Mouse (Mus musculus) lung, embryonic 15.5 days (tissue): ENCODE measurements around the gene Phc3. TPM values are rescaled to one million over a fixed set of nuclear protein-coding genes. Genes with fewer than 3 reads are reported as not detected.

ENCODE experiments used
- ATAC-seq: fragments of 200-750 bp; cut with Nextera tagmentation; 2 replicates; pipeline ENCODE4 v1.8.0; 2017; ENCODE audit warnings: moderate number of reproducible peaks, borderline replicate concordance; ENCODE audit not compliant: low FRiP score, low TSS enrichment; ENCODE audit errors: extremely low read depth
- H3K27ac ChIP-seq: fragments of 300-500 bp; sonication (generic); 2 replicates; pipeline ENCODE4 v1.5.1; 2015; ENCODE audit warnings: moderate library complexity, mild to moderate bottlenecking, inconsistent platforms
- H3K27me3 ChIP-seq: fragments of 300-500 bp; sonication (generic); 2 replicates; pipeline ENCODE4 v1.6.1; 2015; ENCODE audit warnings: inconsistent platforms
- H3K36me3 ChIP-seq: fragments of 300-500 bp; sonication (generic); 2 replicates; pipeline ENCODE4 v1.6.1; 2015; ENCODE audit warnings: inconsistent platforms
- H3K4me1 ChIP-seq: fragments of 300-500 bp; sonication (generic); 2 replicates; pipeline ENCODE4 v1.6.1; 2015; ENCODE audit warnings: inconsistent platforms
- H3K4me2 ChIP-seq: fragments of 300-500 bp; sonication (generic); 2 replicates; pipeline ENCODE4 v1.6.1; 2015; ENCODE audit warnings: inconsistent platforms, mild to moderate bottlenecking, moderate library complexity
- H3K4me3 ChIP-seq: fragments of 300-500 bp; sonication (generic); 2 replicates; pipeline ENCODE4 v1.5.1; 2015; ENCODE audit warnings: mild to moderate bottlenecking, inconsistent platforms
- H3K9ac ChIP-seq: fragments of 300-500 bp; sonication (generic); 2 replicates; pipeline ENCODE4 v1.6.1; 2015; ENCODE audit warnings: inconsistent platforms
- H3K9me3 ChIP-seq: fragments of 300-500 bp; sonication (generic); 2 replicates; pipeline ENCODE4 v1.6.1; 2016; ENCODE audit warnings: inconsistent platforms
- whole genome bisulfite sequencing: fragments of 180-500 bp; shearing (Covaris S2); methylation state at CpG from one replicate; pipeline ENCODE4 v1.1.7; 2015; 5-methylcytosine and 5-hydroxymethylcytosine counted together
- polyA plus RNA-seq: library from polyadenylated mRNA; unstranded; fragments of >200 nt; fragmentation: Nextera tagmentation; extraction: Ambion mirVana; gene quantifications from 2 replicates; pipeline ENCODE4 v1.2.1, GENCODE M21; 2015

The Phc3 gene
- 6.1 and 7.3 TPM in 2 replicates for polyA plus RNA-seq

DNA sequence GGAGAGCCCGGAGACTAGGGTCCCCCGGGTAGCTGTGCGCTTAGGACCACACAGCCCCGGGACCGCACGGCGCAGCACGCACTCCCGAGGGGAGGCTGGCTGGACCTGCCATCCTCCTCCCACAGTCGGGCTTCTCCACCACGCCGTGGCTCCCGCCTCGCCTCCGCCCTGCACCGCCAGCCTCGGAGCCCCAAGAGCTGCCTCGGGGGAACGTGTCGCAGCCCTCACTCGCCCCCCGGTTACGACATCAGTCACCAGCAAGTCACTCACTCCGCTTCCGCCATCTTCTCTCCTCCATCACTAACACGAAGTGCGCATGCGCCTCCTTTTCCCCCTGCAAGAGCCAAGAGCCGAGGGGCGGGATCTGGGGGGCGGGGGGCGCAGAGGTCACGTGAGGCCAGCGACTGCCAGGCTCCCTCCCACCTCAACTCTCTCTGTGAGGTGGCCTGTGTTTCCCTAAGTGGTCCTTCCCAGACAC is at the start of gene Phc3:
Phc3 (minus strand) TSS at position 312 of the 478 bp plus-strand sequence.
- Histone ChIP-seq H3K4me3 (peak within 1 kb of the TSS; percentile 99), H3K4me2 (peak within 1 kb of the TSS; percentile 71), H3K9me3 (no peaks in the 10 kb centered on the region), H3K27me3 (no peaks in the 10 kb centered on the region), H3K36me3 (peaks cover 17% of the 10 kb centered on the region), H3K4me1 (peaks cover 13% of the 10 kb centered on the region), H3K27ac (peak within 1 kb of the TSS; percentile 92), H3K9ac (peak within 1 kb of the TSS; percentile 92)
- under 1% methylated on average over 33 of the region's 34 CpGs for WGBS
- ATAC-seq = peak; percentile 91

GRCm38 (mm10) chr3:31017652-31018051 is 48.4 kb upstream of the Phc3 start:
- H3K27me3 ChIP-seq = no peaks in the 10 kb centered on the region
- H3K36me3 ChIP-seq = peaks cover 10% of the 10 kb centered on the region; the same call in 1 of the 2 replicates
- ATAC-seq = no peak
- no peak overlapping the region for H3K4me3 ChIP-seq
- H3K4me1 ChIP-seq = peaks cover 36% of the 10 kb centered on the region
- WGBS = 58% methylated on average over 4 of the region's 4 CpGs
- H3K9me3 ChIP-seq = no peaks in the 10 kb centered on the region
- no peak overlapping the region for H3K9ac ChIP-seq
- no peak overlapping the region for H3K27ac ChIP-seq
- H3K4me2 ChIP-seq = no peak overlapping the region

GRCm38 (mm10) chr3:31016594-31017196 is 47.5 kb upstream of the Phc3 start:
- Histone ChIP-seq H3K9me3 (no peaks in the 10 kb centered on the region), H3K36me3 (peaks cover 10% of the 10 kb centered on the region; the same call in 1 of the 2 replicates), H3K4me2 (no peak overlapping the region), H3K4me1 (peaks cover 39% of the 10 kb centered on the region), H3K27me3 (no peaks in the 10 kb centered on the region), H3K4me3 (no peak overlapping the region), H3K27ac (peak overlapping the region; percentile 76), H3K9ac (no peak overlapping the region)
- WGBS = 24% methylated on average over 9 of the region's 9 CpGs
- ATAC-seq = peak; percentile 25; the same call in 1 of the 2 replicates

- peaks cover 39% of the 10 kb centered on the region for H3K4me1 ChIP-seq
- peak overlapping the region; percentile 76 for H3K27ac ChIP-seq
- 55% methylated on average over 10 of the region's 10 CpGs for WGBS
- no peak overlapping the region for H3K4me3 ChIP-seq
- no peaks in the 10 kb centered on the region for H3K9me3 ChIP-seq
- peaks cover 10% of the 10 kb centered on the region; the same call in 1 of the 2 replicates for H3K36me3 ChIP-seq
- H3K27me3 ChIP-seq = no peaks in the 10 kb centered on the region
- peak overlapping the region; percentile 16; the same call in 1 of the 2 replicates for H3K9ac ChIP-seq
- H3K4me2 ChIP-seq = no peak overlapping the region
- peak; percentile 57 for ATAC-seq
Observed at GRCm38 (mm10) chr3:31015682-31016443, 46.6 kb upstream of the Phc3 start.

- Histone ChIP-seq H3K36me3 (no peaks in the 10 kb centered on the region), H3K9ac (no peak overlapping the region), H3K4me3 (no peak overlapping the region), H3K9me3 (no peaks in the 10 kb centered on the region), H3K4me2 (no peak overlapping the region), H3K4me1 (peaks cover 35% of the 10 kb centered on the region), H3K27ac (no peak overlapping the region), H3K27me3 (no peaks in the 10 kb centered on the region)
- 69% methylated on average over 2 of the region's 2 CpGs for WGBS
- no peak for ATAC-seq
Observed at GRCm38 (mm10) chr3:31014374-31014773, 45.2 kb upstream of the Phc3 start.

DNA sequence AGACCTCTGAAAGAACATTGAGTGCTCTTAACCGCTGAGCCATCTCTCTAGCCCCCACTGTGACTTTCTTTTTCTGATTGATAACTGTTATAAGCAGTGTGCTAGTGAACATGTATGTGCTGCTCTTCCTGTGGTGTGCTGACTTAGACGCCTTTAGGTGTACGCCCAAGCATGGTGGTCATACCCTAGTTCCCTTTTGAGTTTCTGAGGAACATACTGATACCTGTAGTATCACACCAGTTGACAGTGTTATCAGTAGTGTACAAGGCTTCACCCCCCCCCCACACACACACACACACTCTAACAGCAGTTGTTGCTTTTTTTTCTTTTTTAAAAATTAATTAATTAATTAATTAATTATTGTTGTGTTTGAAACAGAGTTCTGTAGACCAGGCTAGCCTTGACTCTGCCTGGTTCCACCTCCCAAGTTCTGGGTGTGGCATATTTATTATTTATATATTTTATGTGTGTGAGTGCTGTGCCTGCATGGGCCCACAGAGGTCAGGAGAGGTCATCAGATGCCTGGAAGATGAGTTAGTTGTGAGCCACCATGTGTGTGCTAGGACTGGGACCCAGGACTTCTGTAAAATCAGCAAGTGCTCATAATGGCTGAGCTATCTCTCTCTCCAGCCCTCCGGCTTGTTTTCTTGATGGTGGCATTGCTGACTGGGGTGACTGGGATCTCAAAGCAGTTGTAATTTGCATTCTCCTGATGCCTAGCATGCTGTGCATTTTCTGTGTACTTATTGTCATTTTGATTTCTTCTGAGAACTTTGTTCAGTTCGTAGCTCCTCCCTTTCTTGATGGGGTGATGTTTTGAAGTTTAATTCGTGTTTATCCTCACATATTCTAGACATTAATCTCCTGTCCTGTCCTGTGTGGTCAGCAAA is 35.4 kb upstream of the Phc3 start:
- no peak for ATAC-seq
- H3K4me2 ChIP-seq = no peak overlapping the region
- H3K9me3 ChIP-seq = no peaks in the 10 kb centered on the region
- no peak overlapping the region for H3K27ac ChIP-seq
- 80% methylated on average over 6 of the region's 6 CpGs for WGBS
- H3K36me3 ChIP-seq = no peaks in the 10 kb centered on the region
- no peaks in the 10 kb centered on the region for H3K27me3 ChIP-seq
- H3K4me1 ChIP-seq = peaks cover 23% of the 10 kb centered on the region
- no peak overlapping the region for H3K4me3 ChIP-seq
- no peak overlapping the region for H3K9ac ChIP-seq

DNA sequence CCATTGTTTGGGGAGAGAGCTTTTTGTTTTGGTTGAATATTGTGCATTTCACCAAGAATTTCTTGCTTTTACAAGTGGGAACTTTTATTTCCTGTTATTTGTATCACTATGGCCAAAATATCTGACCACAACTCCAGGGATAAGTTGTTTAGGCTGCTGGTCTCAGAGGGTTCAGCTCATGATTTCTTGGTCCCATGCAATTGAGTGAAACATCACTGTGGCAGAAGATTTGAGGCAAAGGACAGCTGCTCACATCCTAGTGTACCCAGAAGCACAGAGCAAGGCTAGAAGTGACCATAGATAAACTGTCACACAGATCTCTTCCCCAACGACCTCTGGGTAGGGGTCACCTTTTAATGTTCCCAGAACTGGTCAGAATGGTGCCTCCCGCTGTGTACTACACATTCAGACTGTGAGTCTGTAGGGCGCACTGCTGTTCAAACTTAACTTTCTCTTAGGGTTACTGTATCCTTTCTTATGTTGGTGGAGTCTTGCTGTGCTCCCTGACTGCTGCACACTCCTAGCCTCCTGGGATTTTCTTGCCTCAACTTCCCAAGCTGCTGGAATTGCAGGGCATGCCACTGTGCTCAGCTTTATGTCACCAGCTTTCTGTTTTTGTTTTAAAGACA is 31.9 kb upstream of the Phc3 start:
- no peaks in the 10 kb centered on the region for H3K27me3 ChIP-seq
- ATAC-seq = no peak
- no peak overlapping the region for H3K9ac ChIP-seq
- 59% methylated on average over 3 of the region's 3 CpGs for WGBS
- H3K27ac ChIP-seq = peak overlapping the region; percentile 42
- H3K36me3 ChIP-seq = no peaks in the 10 kb centered on the region
- H3K4me3 ChIP-seq = no peak overlapping the region
- H3K4me2 ChIP-seq = no peak overlapping the region
- peaks cover 28% of the 10 kb centered on the region for H3K4me1 ChIP-seq
- H3K9me3 ChIP-seq = no peaks in the 10 kb centered on the region

- WGBS = 25% methylated on average over 4 of the region's 4 CpGs
- peak overlapping the region; percentile 97 for H3K27ac ChIP-seq
- H3K27me3 ChIP-seq = no peaks in the 10 kb centered on the region
- no peak for ATAC-seq
- H3K4me1 ChIP-seq = peaks cover 25% of the 10 kb centered on the region
- no peak overlapping the region for H3K4me3 ChIP-seq
- no peaks in the 10 kb centered on the region for H3K36me3 ChIP-seq
- H3K9ac ChIP-seq = no peak overlapping the region
- H3K4me2 ChIP-seq = peak overlapping the region; percentile 27
- H3K9me3 ChIP-seq = no peaks in the 10 kb centered on the region
Observed at GRCm38 (mm10) chr3:31000018-31000407, 30.8 kb upstream of the Phc3 start.

DNA sequence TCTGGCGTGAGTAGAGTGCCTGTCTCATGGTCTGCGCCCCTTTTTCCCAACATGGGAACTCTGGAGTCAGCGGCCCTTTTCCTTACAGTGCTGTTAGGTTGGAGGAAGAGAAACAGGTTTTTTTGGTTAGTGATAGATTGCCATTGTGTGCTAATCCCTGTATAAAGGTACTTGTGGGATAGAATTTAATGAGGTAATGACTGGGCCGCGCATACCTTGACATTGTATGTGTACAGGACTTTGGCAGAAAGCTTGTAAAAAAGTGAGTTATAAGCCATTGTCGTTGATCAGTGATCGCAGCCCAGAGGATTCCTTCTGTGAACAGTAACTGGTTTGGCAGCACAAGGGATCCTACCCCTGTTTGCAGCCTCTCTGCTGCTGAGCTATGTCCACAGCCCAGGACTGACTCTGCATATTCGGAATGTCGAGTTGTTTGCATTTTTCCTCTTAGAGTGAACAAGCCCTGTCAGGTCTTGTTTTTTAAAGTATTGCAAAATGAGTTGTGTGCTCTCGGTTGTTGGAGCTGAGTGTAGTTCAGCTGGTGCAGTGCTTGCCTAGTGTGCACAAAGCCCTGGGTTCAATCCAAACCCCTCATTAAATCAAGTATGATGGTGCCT is 30.3 kb upstream of the Phc3 start:
- no peak overlapping the region for H3K9ac ChIP-seq
- H3K4me1 ChIP-seq = peaks cover 25% of the 10 kb centered on the region
- no peaks in the 10 kb centered on the region for H3K27me3 ChIP-seq
- WGBS = 42% methylated on average over 10 of the region's 10 CpGs
- peak; percentile 55 for ATAC-seq
- H3K27ac ChIP-seq = peak overlapping the region; percentile 97
- no peaks in the 10 kb centered on the region for H3K36me3 ChIP-seq
- peak overlapping the region; percentile 27 for H3K4me2 ChIP-seq
- no peaks in the 10 kb centered on the region for H3K9me3 ChIP-seq
- no peak overlapping the region for H3K4me3 ChIP-seq

DNA sequence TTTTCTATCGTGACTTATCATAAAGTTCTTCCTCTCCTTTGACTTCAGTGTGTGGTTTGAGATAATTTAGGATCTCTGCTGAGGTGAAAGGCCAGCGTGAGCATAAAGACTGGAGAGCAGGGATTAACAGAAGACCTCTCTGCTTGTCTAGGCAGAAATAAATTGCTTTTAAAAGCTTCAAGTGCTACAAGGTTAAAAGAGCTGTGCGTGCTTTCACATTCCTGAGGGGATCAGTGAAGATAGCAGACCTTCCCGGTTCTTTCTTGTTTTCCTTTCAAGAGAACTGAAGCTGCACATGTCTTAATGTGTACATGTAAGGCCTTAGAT is 27.4 kb upstream of the Phc3 start:
- WGBS = 3% methylated on average over 4 of the region's 4 CpGs

More for the DNA sequence above, 27.4 kb upstream of the Phc3 start:
- H3K4me2 ChIP-seq = peak overlapping the region; percentile 59
- H3K4me1 ChIP-seq = peaks cover 25% of the 10 kb centered on the region
- no peak for ATAC-seq
- no peaks in the 10 kb centered on the region for H3K9me3 ChIP-seq
- peak overlapping the region; percentile 82 for H3K9ac ChIP-seq
- no peaks in the 10 kb centered on the region for H3K27me3 ChIP-seq
- H3K4me3 ChIP-seq = peak overlapping the region; percentile 79
- no peak overlapping the region; the same call in 1 of the 2 replicates for H3K27ac ChIP-seq
- H3K36me3 ChIP-seq = no peaks in the 10 kb centered on the region
